Mouse (Mus musculus): ENCODE results near the gene Araf.
A peak's percentile ranks its signal among the peaks of the same experiment; 100 is the strongest.

Araf gene

GRCm38 (mm10) chrX:20853794-20854193 is 56.2 kb downstream of the Araf start:
- DNase-seq: no peak

GRCm38 (mm10) chrX:20861453-20862104 is 64.0 kb downstream of the Araf start:
- DNase-seq: no peak

GRCm38 (mm10) chrX:20862105-20863065 is 64.8 kb downstream of the Araf start:
- DNase-seq: peak; percentile 29

- DNase-seq: no peak
Observed at GRCm38 (mm10) chrX:20863161-20864101, 65.8 kb downstream of the Araf start.

GRCm38 (mm10) chrX:20868091-20868490 is 70.5 kb downstream of the Araf start:
- no peak for DNase-seq

- DNase-seq: no peak
Observed at GRCm38 (mm10) chrX:20869203-20869602, 71.6 kb downstream of the Araf start.

GRCm38 (mm10) chrX:20869962-20870513 is 72.4 kb downstream of the Araf start, which contains the start of gene Timp1:
Gene Timp1 (plus strand): TSS chrX:20870166.
- DNase-seq: no peak

- DNase-seq: no peak
Observed at GRCm38 (mm10) chrX:20872928-20873500, 75.4 kb downstream of the Araf start.

- no peak for DNase-seq
Observed at GRCm38 (mm10) chrX:20875241-20875640, 77.6 kb downstream of the Araf start.

GRCm38 (mm10) chrX:20910074-20910473 is 112.5 kb downstream of the Araf start:
- no peak for DNase-seq

Data from cerebellum, adult 11-12 months (tissue).